Mouse (Mus musculus): ENCODE measurements around the gene Dhrs7c. TPM values are rescaled to one million over a fixed set of nuclear protein-coding genes. Genes with fewer than 3 reads are reported as not detected.

Dhrs7c gene
- polyA plus RNA-seq, 1 experiment from 2014 or later: not detected

DNA sequence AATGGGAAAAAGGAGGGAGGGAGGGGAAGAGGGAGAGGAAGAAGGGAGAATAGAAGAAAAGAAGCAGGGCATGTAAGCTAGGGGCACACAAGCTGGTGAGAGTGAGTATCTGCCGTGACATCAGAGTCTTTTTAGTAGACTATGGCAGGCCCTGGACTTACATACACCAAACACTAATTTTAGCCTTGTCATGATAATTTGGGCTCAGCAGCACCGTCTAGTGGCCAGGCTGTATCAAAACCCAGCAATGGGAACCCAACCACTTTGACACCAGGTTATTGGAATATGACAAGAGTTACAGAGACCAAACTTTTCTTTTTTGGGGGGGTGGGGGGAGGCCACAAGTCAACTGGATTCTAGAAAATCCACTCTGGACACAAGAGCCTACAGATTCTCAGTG is 57.0 kb downstream of the Dhrs7c start:
- H3K36me3 ChIP-seq: no peaks in the 10 kb centered on the region
- DNase-seq (ENCODE audit: low spot score): no peak
- H3K9me3 ChIP-seq (replicated peaks): no peaks in the 10 kb centered on the region
- no peaks in the 10 kb centered on the region for H3K4me1 ChIP-seq
- H3K4me3 ChIP-seq: no peak overlapping the region
- no peaks in the 10 kb centered on the region for H3K27me3 ChIP-seq (ENCODE audit: low read depth, poor library complexity, severe bottlenecking)
- 37% methylated on average over 2 of the region's 2 CpGs for WGBS
- no peak overlapping the region for H3K27ac ChIP-seq (replicated peaks)

DNA sequence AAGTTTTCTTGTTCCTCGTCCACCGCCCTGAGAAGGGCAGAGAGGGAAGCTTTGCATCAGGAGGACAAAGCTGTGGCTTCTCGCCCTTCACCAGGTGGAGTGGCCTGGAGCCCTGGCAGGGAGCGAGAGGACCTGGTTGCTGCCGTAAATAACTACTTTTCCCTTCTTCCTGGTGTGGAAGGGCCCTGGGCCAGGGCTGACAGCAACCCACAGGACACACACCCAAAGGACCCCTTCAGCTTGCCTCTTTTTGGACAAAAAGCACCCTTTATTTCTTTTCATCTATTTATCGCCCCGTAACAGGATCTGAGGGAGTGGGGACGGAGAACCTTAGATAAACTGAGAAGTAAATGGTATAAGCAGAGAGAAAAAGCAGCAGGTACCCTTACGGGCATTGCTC is 60.5 kb downstream of the Dhrs7c start:
- peaks cover 17% of the 10 kb centered on the region for H3K4me1 ChIP-seq
- H3K4me3 ChIP-seq: no peak overlapping the region
- no peak for DNase-seq (ENCODE audit: low spot score)
- no peak overlapping the region for H3K27ac ChIP-seq (replicated peaks)
- WGBS: 87% methylated on average over 9 of the region's 9 CpGs
- no peaks in the 10 kb centered on the region for H3K27me3 ChIP-seq (ENCODE audit: low read depth, poor library complexity, severe bottlenecking)
- no peaks in the 10 kb centered on the region for H3K9me3 ChIP-seq (replicated peaks)
- H3K36me3 ChIP-seq: no peaks in the 10 kb centered on the region

DNA sequence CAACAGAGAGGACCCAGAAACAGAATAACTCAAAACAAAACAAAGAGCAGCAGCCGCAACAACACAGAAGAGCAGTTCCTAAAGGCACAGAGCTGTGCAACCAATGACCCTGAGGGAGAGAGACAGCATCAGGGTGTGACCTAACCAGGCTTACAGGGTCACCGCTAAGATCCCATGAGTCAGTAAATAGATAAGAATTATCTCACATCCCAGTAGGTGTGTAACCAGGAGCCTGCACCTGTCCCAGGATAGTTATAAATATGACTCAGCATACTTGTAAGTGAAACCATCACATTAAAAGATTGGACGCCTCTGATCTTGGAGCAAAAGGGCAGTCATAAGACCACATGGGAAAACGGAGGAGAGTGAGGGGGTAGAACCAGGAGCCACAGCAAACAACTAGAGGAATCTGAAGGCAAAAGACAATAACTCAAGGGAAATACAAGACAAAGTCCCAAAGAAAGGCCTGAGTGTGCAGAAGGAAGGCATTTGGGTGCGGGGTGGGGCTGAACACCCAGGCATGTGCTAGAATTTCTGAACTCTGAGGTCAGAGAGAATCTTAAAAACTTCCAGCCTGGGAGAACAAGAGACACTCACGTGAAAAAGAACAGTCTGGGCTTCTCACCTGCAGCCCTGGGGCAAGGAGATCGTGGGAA is 62.9 kb downstream of the Dhrs7c start:
- Histone ChIP-seq H3K36me3 (no peaks in the 10 kb centered on the region), H3K4me3 (no peak overlapping the region), H3K9me3 (replicated peaks) (no peaks in the 10 kb centered on the region), H3K4me1 (peaks cover 17% of the 10 kb centered on the region), H3K27me3 (ENCODE audit: low read depth, poor library complexity, severe bottlenecking) (no peaks in the 10 kb centered on the region), H3K27ac (replicated peaks) (peak overlapping the region; percentile 64; the same call in 1 of the 2 replicates)
- no peak for DNase-seq (ENCODE audit: low spot score)
- WGBS: 48% methylated on average over 7 of the region's 7 CpGs

DNA sequence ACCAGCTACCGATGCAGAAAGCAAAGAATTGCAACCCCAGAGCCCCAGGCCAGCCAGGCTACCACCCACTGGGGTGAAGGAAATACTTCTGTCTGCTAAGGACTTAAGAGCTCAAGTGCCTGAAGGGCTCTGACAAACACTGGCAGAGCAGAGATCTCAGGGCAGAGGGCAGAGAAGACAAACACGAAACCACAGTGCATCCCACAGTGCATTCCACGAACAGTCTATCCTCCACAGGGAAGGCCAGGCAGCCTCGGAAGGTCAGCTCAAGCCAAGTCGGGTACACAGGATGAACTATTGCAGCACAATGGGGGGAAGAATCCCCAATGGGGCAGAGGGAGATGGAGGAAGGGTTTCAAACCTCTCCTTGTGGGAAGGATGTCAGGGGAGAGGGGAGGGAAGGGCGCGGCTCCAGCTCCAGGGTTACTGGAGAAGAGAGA is 63.4 kb downstream of the Dhrs7c start:
- Histone ChIP-seq H3K4me3 (no peak overlapping the region), H3K9me3 (replicated peaks) (no peaks in the 10 kb centered on the region), H3K36me3 (no peaks in the 10 kb centered on the region), H3K4me1 (peaks cover 17% of the 10 kb centered on the region), H3K27ac (replicated peaks) (peak overlapping the region; percentile 64), H3K27me3 (ENCODE audit: low read depth, poor library complexity, severe bottlenecking) (no peaks in the 10 kb centered on the region)
- DNase-seq (ENCODE audit: low spot score): peak; percentile 40
- WGBS: 7% methylated on average over 7 of the region's 7 CpGs

DNA sequence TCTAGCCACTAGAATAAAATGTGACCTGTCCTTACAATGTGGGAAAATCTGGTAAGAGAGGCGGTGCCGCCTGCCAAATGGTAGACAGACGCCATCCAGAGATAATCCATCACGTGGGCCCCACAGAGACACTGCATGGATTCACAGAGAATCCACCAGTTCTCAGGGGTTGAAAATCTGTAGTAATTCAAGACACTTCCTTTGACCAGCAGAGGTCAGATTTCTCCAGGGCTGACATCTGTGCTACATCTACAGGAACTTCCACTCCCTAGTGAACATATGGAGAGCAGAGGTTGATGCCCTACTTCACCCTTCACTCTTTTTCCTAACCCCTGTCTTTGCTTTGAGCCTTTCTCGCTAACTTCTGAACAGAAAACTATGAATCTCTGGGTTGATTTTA is 67.1 kb downstream of the Dhrs7c start:
- Histone ChIP-seq H3K4me1 (peaks cover 17% of the 10 kb centered on the region), H3K27me3 (ENCODE audit: low read depth, poor library complexity, severe bottlenecking) (no peaks in the 10 kb centered on the region), H3K27ac (replicated peaks) (no peak overlapping the region), H3K4me3 (no peak overlapping the region), H3K36me3 (no peaks in the 10 kb centered on the region), H3K9me3 (replicated peaks) (no peaks in the 10 kb centered on the region)
- no peak for DNase-seq (ENCODE audit: low spot score)
- 76% methylated on average over 5 of the region's 5 CpGs for WGBS

Other genes with a start within 250 kb of the Dhrs7c start
- gene Rcvrn, start 102.9 kb upstream of the Dhrs7c start, polyA plus RNA-seq (2016; fragmentation: Nextera tagmentation; extraction: Ambion mirVana): not detected in 2 replicates
- not detected in 2 replicates for gene Glp2r, start 27.0 kb upstream of the Dhrs7c start, polyA plus RNA-seq (2016; fragmentation: Nextera tagmentation; extraction: Ambion mirVana)
- not detected in 2 replicates for gene Gsg1l2, start 23.6 kb upstream of the Dhrs7c start, polyA plus RNA-seq (2016; fragmentation: Nextera tagmentation; extraction: Ambion mirVana)
- 0.62 and 1.3 TPM in 2 replicates for gene Usp43, start 124.0 kb downstream of the Dhrs7c start, polyA plus RNA-seq (2016; fragmentation: Nextera tagmentation; extraction: Ambion mirVana)
- 0.56 and 0.78 TPM in 2 replicates for gene Cfap52, start 167.5 kb downstream of the Dhrs7c start, polyA plus RNA-seq (2016; fragmentation: Nextera tagmentation; extraction: Ambion mirVana)
- 47.0 and 47.8 TPM in 2 replicates for gene Stx8, start 168.0 kb downstream of the Dhrs7c start, polyA plus RNA-seq (2016; fragmentation: Nextera tagmentation; extraction: Ambion mirVana)

All from midbrain, embryonic 10.5 days (tissue).